In the genomic region with DNA sequence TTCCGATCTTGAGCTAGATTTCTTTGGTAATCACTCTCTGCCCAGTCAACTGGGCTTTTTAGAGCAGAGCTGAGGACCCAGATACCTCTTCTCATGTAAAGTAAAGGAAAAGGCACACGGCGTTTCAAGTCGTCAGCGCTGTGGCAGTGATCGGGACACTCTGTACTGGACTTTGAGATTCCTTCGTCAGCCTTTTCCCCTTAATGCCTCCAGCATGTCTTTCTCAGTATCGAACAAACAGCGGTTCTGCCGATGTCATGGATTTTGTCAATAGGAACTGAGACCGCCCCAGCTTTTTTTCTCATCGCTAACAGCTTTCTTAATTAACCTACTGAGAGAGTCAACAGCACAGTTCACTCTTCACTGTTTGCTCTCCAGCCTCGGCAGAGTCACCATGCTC, we compare ENCODE assay signal across 15 mouse cellular contexts.
"Had no signal": no experiment of that assay in that cellular context is flagged by ENCODE, and none has a peak within 500 bp of the region (broad histone marks: within the 10 kb centered on the region; RNA-seq: fewer than 3 reads in every experiment).

No protein-coding gene starts in this region.

- H3K4me2 ChIP-seq: limb, embryonic 12.5 days; limb, embryonic 15.5 days; midbrain, embryonic 12.5 days; midbrain, embryonic 15.5 days; neural tube, embryonic 13.5 days had no signal

- H3K36me3 ChIP-seq: limb, embryonic 12.5 days; limb, embryonic 15.5 days; midbrain, embryonic 12.5 days; midbrain, embryonic 15.5 days; neural tube, embryonic 13.5 days had no signal

- H3K27ac ChIP-seq: hindbrain, postnatal 0 days; limb, embryonic 12.5 days; limb, embryonic 15.5 days; liver, embryonic 14.5 days; macrophage; midbrain, embryonic 12.5 days; midbrain, embryonic 15.5 days; neural tube, embryonic 13.5 days had no signal

- ATAC-seq: hindbrain, postnatal 0 days; inflammation-experienced regulatory T-cells, adult 6 months; midbrain, embryonic 15.5 days had no signal

- DNase-seq: kidney, adult 11 months; kidney, postnatal 14 days; kidney, postnatal 4 days; left cerebral cortex, postnatal 4 days; lung, adult 2 months; thymus, postnatal 25 days had no signal

- H3K27me3 ChIP-seq: limb, embryonic 12.5 days; limb, embryonic 15.5 days; midbrain, embryonic 12.5 days; midbrain, embryonic 15.5 days; neural tube, embryonic 13.5 days had no signal

- H3K9me3 ChIP-seq: limb, embryonic 12.5 days; limb, embryonic 15.5 days; midbrain, embryonic 12.5 days; midbrain, embryonic 15.5 days; neural tube, embryonic 13.5 days had no signal

- H3K4me3 ChIP-seq: limb, embryonic 12.5 days; limb, embryonic 15.5 days; midbrain, embryonic 12.5 days; midbrain, embryonic 15.5 days; neural tube, embryonic 13.5 days had no signal

- H3K4me1 ChIP-seq: limb, embryonic 12.5 days; limb, embryonic 15.5 days; midbrain, embryonic 15.5 days; neural tube, embryonic 13.5 days had no signal

- H3K9ac ChIP-seq: limb, embryonic 12.5 days; limb, embryonic 15.5 days; liver, embryonic 14.5 days; midbrain, embryonic 12.5 days; midbrain, embryonic 15.5 days; neural tube, embryonic 13.5 days had no signal
